Mouse (Mus musculus): ENCODE measurements around the gene Olfr1093.

The Olfr1093 gene

GRCm38 (mm10) chr2:86782179-86782578, at the start of gene Olfr1093:
Gene Olfr1093 (plus strand): TSS chr2:86782479.
- no peak for DNase-seq (ENCODE audit: low spot score in 2 of 2)

- DNase-seq (ENCODE audit: low spot score in 2 of 2), result no peak
These were observed 48.7 kb upstream of the Olfr1093 start, which contains the start of gene Olfr1089 for GRCm38 (mm10) chr2:86733601-86734000. Gene Olfr1089 (minus strand): TSS chr2:86733701.

- DNase-seq (ENCODE audit: low spot score in 2 of 2), result no peak
These were observed 23.4 kb upstream of the Olfr1093 start, which contains the start of gene Olfr1090 for GRCm38 (mm10) chr2:86758893-86759292. Gene Olfr1090 (minus strand): TSS chr2:86758993.

GRCm38 (mm10) chr2:86761050-86761449, 21.2 kb upstream of the Olfr1093 start:
- no peak for DNase-seq (ENCODE audit: low spot score in 2 of 2)

GRCm38 (mm10) chr2:86809918-86810317, 27.6 kb downstream of the Olfr1093 start, which contains the start of gene Olfr141:
Gene Olfr141 (minus strand): TSS chr2:86810018.
- DNase-seq (ENCODE audit: low spot score in 2 of 2), result no peak

- DNase-seq (ENCODE audit: low spot score in 2 of 2), result no peak
These were observed 42.1 kb downstream of the Olfr1093 start, which contains the start of gene Olfr1094 for GRCm38 (mm10) chr2:86824363-86824762. Gene Olfr1094 (plus strand): TSS chr2:86824663.

Measured in urinary bladder, postnatal 36 days (tissue).